Mouse (Mus musculus): ENCODE measurements around the gene Tbk1. TPM values are rescaled to one million over a fixed set of nuclear protein-coding genes. Genes with fewer than 3 reads are reported as not detected.

The Tbk1 gene
- polyA plus RNA-seq, 1 experiment from 2014 or later: 31.2 TPM

GRCm38 (mm10) chr10:121505929-121506328 lies 80.7 kb downstream of the Tbk1 start:
- peak overlapping the region; percentile 87 for H3K27ac ChIP-seq
- 64% methylated on average over 7 of the region's 7 CpGs for WGBS
- peaks cover 44% of the 10 kb centered on the region for H3K4me1 ChIP-seq
- H3K9me3 ChIP-seq (replicated peaks): no peaks in the 10 kb centered on the region
- H3K9ac ChIP-seq: no peak overlapping the region
- H3K27me3 ChIP-seq: 0 out of 2 replicates have a peak, but pooled peaks cover 3% of the 10 kb centered on the region
- peak overlapping the region; percentile 46; the same call in 1 of the 2 replicates for H3K4me3 ChIP-seq (replicated peaks)
- no peak for ATAC-seq (replicated peaks; ENCODE audit: low FRiP score)
- no peaks in the 10 kb centered on the region for H3K36me3 ChIP-seq
- H3K4me2 ChIP-seq: peak overlapping the region; percentile 70; the same call in 1 of the 2 replicates

- H3K4me3 ChIP-seq (replicated peaks): peak overlapping the region; percentile 46
- 23% methylated on average over 35 of the region's 35 CpGs for WGBS
- H3K4me2 ChIP-seq: peak overlapping the region; percentile 70
- H3K36me3 ChIP-seq: no peaks in the 10 kb centered on the region
- no peaks in the 10 kb centered on the region for H3K9me3 ChIP-seq (replicated peaks)
- H3K27me3 ChIP-seq: 0 out of 2 replicates have a peak, but pooled peaks cover 3% of the 10 kb centered on the region
- peak overlapping the region; percentile 44 for H3K9ac ChIP-seq
- H3K4me1 ChIP-seq: peaks cover 45% of the 10 kb centered on the region
- ATAC-seq (replicated peaks; ENCODE audit: low FRiP score): peak; percentile 74
- peak overlapping the region; percentile 81 for H3K27ac ChIP-seq
Measured at GRCm38 (mm10) chr10:121504973-121505911, 81.3 kb downstream of the Tbk1 start.

GRCm38 (mm10) chr10:121501160-121501559 lies 85.4 kb downstream of the Tbk1 start:
- no peaks in the 10 kb centered on the region for H3K9me3 ChIP-seq (replicated peaks)
- H3K36me3 ChIP-seq: no peaks in the 10 kb centered on the region
- no peak overlapping the region for H3K4me3 ChIP-seq (replicated peaks)
- H3K4me2 ChIP-seq: no peak overlapping the region
- H3K27ac ChIP-seq: no peak overlapping the region
- H3K9ac ChIP-seq: no peak overlapping the region
- H3K4me1 ChIP-seq: peaks cover 34% of the 10 kb centered on the region
- 72% methylated on average over 5 of the region's 5 CpGs for WGBS
- H3K27me3 ChIP-seq: no peaks in the 10 kb centered on the region
- no peak for ATAC-seq (replicated peaks; ENCODE audit: low FRiP score)

- Histone ChIP-seq H3K9ac (no peak overlapping the region), H3K4me3 (replicated peaks) (no peak overlapping the region), H3K27me3 (no peaks in the 10 kb centered on the region), H3K27ac (peak overlapping the region; percentile 51), H3K36me3 (no peaks in the 10 kb centered on the region), H3K4me1 (peaks cover 24% of the 10 kb centered on the region), H3K9me3 (replicated peaks) (no peaks in the 10 kb centered on the region), H3K4me2 (no peak overlapping the region)
- WGBS: 48% methylated on average over 5 of the region's 5 CpGs
- ATAC-seq (replicated peaks; ENCODE audit: low FRiP score): no peak
Measured at GRCm38 (mm10) chr10:121500034-121500433, 86.6 kb downstream of the Tbk1 start.

- Histone ChIP-seq H3K27me3 (no peaks in the 10 kb centered on the region), H3K9ac (no peak overlapping the region), H3K36me3 (no peaks in the 10 kb centered on the region), H3K27ac (no peak overlapping the region), H3K9me3 (replicated peaks) (no peaks in the 10 kb centered on the region), H3K4me3 (replicated peaks) (no peak overlapping the region), H3K4me1 (peaks cover 19% of the 10 kb centered on the region), H3K4me2 (no peak overlapping the region)
- 77% methylated on average over 2 of the region's 2 CpGs for WGBS
- no peak for ATAC-seq (replicated peaks; ENCODE audit: low FRiP score)
Measured at GRCm38 (mm10) chr10:121499063-121499462, 87.5 kb downstream of the Tbk1 start.

- 62% methylated on average over 8 of the region's 8 CpGs for WGBS
- H3K9ac ChIP-seq: no peak overlapping the region
Measured at GRCm38 (mm10) chr10:121498481-121498904, 88.1 kb downstream of the Tbk1 start.

GRCm38 (mm10) chr10:121497968-121498367 lies 88.6 kb downstream of the Tbk1 start:
- H3K4me1 ChIP-seq: peaks cover 19% of the 10 kb centered on the region
- no peaks in the 10 kb centered on the region for H3K9me3 ChIP-seq (replicated peaks)
- ATAC-seq (replicated peaks; ENCODE audit: low FRiP score): no peak
- peak overlapping the region; percentile 79 for H3K27ac ChIP-seq
- H3K4me3 ChIP-seq (replicated peaks): no peak overlapping the region
- no peaks in the 10 kb centered on the region for H3K27me3 ChIP-seq
- 73% methylated on average over 7 of the region's 7 CpGs for WGBS
- no peak overlapping the region for H3K4me2 ChIP-seq
- no peak overlapping the region for H3K9ac ChIP-seq
- no peaks in the 10 kb centered on the region for H3K36me3 ChIP-seq

More at GRCm38 (mm10) chr10:121498481-121498904, 88.1 kb downstream of the Tbk1 start:
- ATAC-seq (replicated peaks; ENCODE audit: low FRiP score): no peak
- Histone ChIP-seq H3K27ac (peak overlapping the region; percentile 79), H3K36me3 (no peaks in the 10 kb centered on the region), H3K4me3 (replicated peaks) (no peak overlapping the region), H3K4me2 (no peak overlapping the region), H3K9me3 (replicated peaks) (no peaks in the 10 kb centered on the region), H3K4me1 (peaks cover 19% of the 10 kb centered on the region), H3K27me3 (no peaks in the 10 kb centered on the region)

GRCm38 (mm10) chr10:121496616-121497015 lies 90.0 kb downstream of the Tbk1 start:
- ATAC-seq (replicated peaks; ENCODE audit: low FRiP score): no peak
- Histone ChIP-seq H3K27ac (0 out of 2 replicates have a peak overlapping the region, but pooled peaks have one; percentile 19), H3K27me3 (no peaks in the 10 kb centered on the region)

More at GRCm38 (mm10) chr10:121496616-121497015, 90.0 kb downstream of the Tbk1 start:
- H3K4me3 ChIP-seq (replicated peaks): no peak overlapping the region
- 58% methylated on average over 7 of the region's 7 CpGs for WGBS
- peaks cover 19% of the 10 kb centered on the region for H3K4me1 ChIP-seq
- no peaks in the 10 kb centered on the region for H3K9me3 ChIP-seq (replicated peaks)
- no peak overlapping the region for H3K9ac ChIP-seq
- no peaks in the 10 kb centered on the region for H3K36me3 ChIP-seq
- no peak overlapping the region for H3K4me2 ChIP-seq

Small RNAs within 50 kb of the gene (microRNA-seq; reads per million reads assigned to microRNA genes)
- not detected for gene Gm24330

Other genes with a start within 250 kb of the Tbk1 start
- 0.33 and 0.57 TPM in 2 replicates for gene Tbc1d30, start 235.5 kb downstream of the Tbk1 start, polyA plus RNA-seq (2015; fragmentation: Nextera tagmentation; extraction: Ambion mirVana)
- 41.5 and 46.0 TPM in 2 replicates for gene Gns, start 221.7 kb downstream of the Tbk1 start, polyA plus RNA-seq (2015; fragmentation: Nextera tagmentation; extraction: Ambion mirVana)
- 13.8 and 14.7 TPM in 2 replicates for gene Rassf3, start 110.4 kb downstream of the Tbk1 start, polyA plus RNA-seq (2015; fragmentation: Nextera tagmentation; extraction: Ambion mirVana)
- gene Xpot, start 39.5 kb upstream of the Tbk1 start, polyA plus RNA-seq (2015; fragmentation: Nextera tagmentation; extraction: Ambion mirVana): 50.8 and 55.9 TPM in 2 replicates
- gene D930020B18Rik, start 54.8 kb upstream of the Tbk1 start, polyA plus RNA-seq (2015; fragmentation: Nextera tagmentation; extraction: Ambion mirVana): 0.19 and 0.42 TPM in 2 replicates
- 3.0 and 3.4 TPM in 2 replicates for gene BC048403, start 153.2 kb upstream of the Tbk1 start, polyA plus RNA-seq (2015; fragmentation: Nextera tagmentation; extraction: Ambion mirVana)

All from kidney, embryonic 15.5 days (tissue).